Mouse (Mus musculus): ENCODE data around the gene Krt24. TPM values are rescaled to one million over a fixed set of nuclear protein-coding genes. Genes with fewer than 3 reads are reported as not detected.

The Krt24 gene
- 0.13 TPM in 1 of 2 replicates, not detected in the other for polyA plus RNA-seq (2014; fragmentation: Nextera tagmentation; extraction: Ambion mirVana)

DNA sequence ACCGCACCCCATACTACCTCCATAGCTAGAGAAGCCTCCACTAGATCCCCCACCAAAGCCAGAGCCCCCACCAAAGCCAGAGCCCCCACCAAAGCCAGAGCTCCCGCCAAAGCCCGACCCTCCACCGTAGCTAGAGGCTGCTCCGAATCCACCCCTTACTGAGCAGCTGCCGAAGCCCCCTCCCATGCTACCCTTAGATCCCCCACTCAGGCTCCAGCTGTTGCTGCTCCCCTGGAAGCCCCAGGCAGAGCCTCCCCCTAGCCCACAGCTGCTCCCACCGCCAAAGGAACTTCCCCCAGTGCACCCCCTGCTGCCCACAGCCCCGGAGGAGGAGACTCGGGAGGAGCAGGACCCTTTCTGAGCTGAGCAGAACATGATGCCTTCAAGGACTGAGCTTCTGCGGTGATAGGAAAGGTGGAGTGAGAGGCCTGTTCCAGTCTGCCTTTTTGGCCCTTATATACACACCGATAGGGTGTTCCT, at the start of gene Krt24:
Krt24 (minus strand) TSS at position 430 of the 480 bp plus-strand sequence.
- H3K27me3 ChIP-seq (ENCODE audit: control insufficient read depth, insufficient read depth, low read length): no peaks in the 10 kb centered on the region
- no peak within 1 kb of the TSS for H3K27ac ChIP-seq (ENCODE audit: low read length)
- H3K9me3 ChIP-seq (ENCODE audit: control insufficient read depth, low read depth, low read length): no peaks in the 10 kb centered on the region
- ATAC-seq (ENCODE audit: insufficient number of reproducible peaks, insufficient read depth, low FRiP score, low read depth): 0 out of 2 replicates have a peak, but pooled peaks have one; percentile 18
- H3K36me3 ChIP-seq (ENCODE audit: control insufficient read depth, insufficient read depth, low read length): no peaks in the 10 kb centered on the region
- 27% methylated on average over 11 of the region's 11 CpGs for WGBS
- H3K4me2 ChIP-seq (replicated peaks; ENCODE audit: low read depth, low read length): no peak within 1 kb of the TSS
- no peaks in the 10 kb centered on the region for H3K4me1 ChIP-seq (ENCODE audit: control insufficient read depth, insufficient read depth, low read length)
- H3K9ac ChIP-seq (replicated peaks; ENCODE audit: low read depth, low read length): no peak within 1 kb of the TSS
- no peak within 1 kb of the TSS for H3K4me3 ChIP-seq (ENCODE audit: low read depth, low read length)

DNA sequence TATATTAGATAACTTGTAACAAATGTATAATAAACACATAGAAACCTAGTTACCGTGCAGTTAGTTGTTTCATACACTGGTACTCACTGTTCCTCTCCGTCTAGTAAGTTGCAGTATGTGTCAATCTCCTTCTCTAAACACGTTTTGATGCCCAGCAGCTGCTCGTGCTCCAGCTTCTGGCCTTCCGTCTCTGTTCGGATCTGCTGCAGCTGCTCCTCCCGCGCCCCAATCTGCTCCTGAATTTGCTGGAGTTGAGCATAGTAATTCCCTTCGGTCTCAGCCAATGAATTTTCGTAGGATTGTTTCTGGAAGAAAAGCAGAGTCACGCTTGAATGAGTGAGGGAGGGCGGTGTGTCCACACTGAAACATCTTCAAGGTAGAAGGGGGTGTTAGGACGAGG, 48.4 kb upstream of the Krt24 start:
- Histone ChIP-seq H3K9me3 (ENCODE audit: control insufficient read depth, low read depth, low read length) (no peaks in the 10 kb centered on the region), H3K4me1 (ENCODE audit: control insufficient read depth, insufficient read depth, low read length) (no peaks in the 10 kb centered on the region), H3K27me3 (ENCODE audit: control insufficient read depth, insufficient read depth, low read length) (no peaks in the 10 kb centered on the region), H3K9ac (replicated peaks; ENCODE audit: low read depth, low read length) (no peak overlapping the region), H3K4me2 (replicated peaks; ENCODE audit: low read depth, low read length) (no peak overlapping the region), H3K36me3 (ENCODE audit: control insufficient read depth, insufficient read depth, low read length) (no peaks in the 10 kb centered on the region), H3K4me3 (ENCODE audit: low read depth, low read length) (no peak overlapping the region), H3K27ac (ENCODE audit: low read length) (no peak overlapping the region)
- 48% methylated on average over 13 of the region's 13 CpGs for WGBS
- no peak for ATAC-seq (ENCODE audit: insufficient number of reproducible peaks, insufficient read depth, low FRiP score, low read depth)

DNA sequence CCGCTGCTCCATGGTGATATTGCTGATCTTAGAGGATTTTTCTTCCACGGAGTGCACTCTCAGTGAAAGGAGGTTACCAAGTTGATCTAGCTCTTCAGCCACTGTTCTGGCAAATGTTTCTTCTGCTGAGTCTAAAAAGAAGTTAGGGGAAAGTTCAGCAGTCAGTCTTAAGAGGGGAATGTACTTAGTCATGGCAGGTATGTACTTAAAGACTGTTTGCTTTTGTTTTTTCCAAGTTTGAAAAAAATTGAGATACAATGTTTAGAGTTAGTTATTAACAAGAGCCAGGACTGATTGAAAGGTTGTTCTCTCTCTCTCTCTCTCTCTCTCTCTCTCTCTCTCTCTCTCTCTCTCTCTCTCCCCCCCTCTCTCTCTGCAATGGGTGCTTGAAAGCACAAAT, 44.6 kb upstream of the Krt24 start:
- Histone ChIP-seq H3K27me3 (ENCODE audit: control insufficient read depth, insufficient read depth, low read length) (no peaks in the 10 kb centered on the region), H3K9me3 (ENCODE audit: control insufficient read depth, low read depth, low read length) (no peaks in the 10 kb centered on the region), H3K4me2 (replicated peaks; ENCODE audit: low read depth, low read length) (no peak overlapping the region), H3K36me3 (ENCODE audit: control insufficient read depth, insufficient read depth, low read length) (no peaks in the 10 kb centered on the region), H3K4me1 (ENCODE audit: control insufficient read depth, insufficient read depth, low read length) (no peaks in the 10 kb centered on the region), H3K4me3 (ENCODE audit: low read depth, low read length) (no peak overlapping the region), H3K27ac (ENCODE audit: low read length) (no peak overlapping the region), H3K9ac (replicated peaks; ENCODE audit: low read depth, low read length) (no peak overlapping the region)
- WGBS: 23% methylated on average over 2 of the region's 2 CpGs
- no peak for ATAC-seq (ENCODE audit: insufficient number of reproducible peaks, insufficient read depth, low FRiP score, low read depth)

DNA sequence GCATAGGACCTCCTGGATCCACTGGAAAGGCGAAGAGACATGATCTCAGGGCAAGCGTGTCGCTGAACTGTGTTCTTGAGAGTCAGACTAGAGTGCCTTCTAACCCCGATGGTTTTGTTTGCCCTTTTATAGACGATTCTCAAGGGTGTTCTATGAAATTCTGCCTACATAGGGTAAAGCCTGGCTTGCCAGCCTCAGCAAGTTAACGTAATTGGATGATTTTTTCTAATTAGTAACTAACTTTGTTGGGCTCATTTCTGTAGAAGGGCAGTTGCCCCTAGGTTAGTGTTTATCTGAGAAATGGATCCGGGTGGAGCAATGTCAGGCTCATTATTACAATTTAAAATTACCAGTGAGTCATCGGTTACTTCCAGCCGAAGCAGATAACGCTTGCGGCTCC, 37.8 kb upstream of the Krt24 start, which contains the start of gene Krt25:
Krt25 (minus strand) TSS at position 101 of the 400 bp plus-strand sequence.
- Histone ChIP-seq H3K4me3 (ENCODE audit: low read depth, low read length) (no peak within 1 kb of the TSS), H3K4me1 (ENCODE audit: control insufficient read depth, insufficient read depth, low read length) (no peaks in the 10 kb centered on the region), H3K9ac (replicated peaks; ENCODE audit: low read depth, low read length) (no peak within 1 kb of the TSS), H3K27ac (ENCODE audit: low read length) (no peak within 1 kb of the TSS), H3K36me3 (ENCODE audit: control insufficient read depth, insufficient read depth, low read length) (no peaks in the 10 kb centered on the region), H3K4me2 (replicated peaks; ENCODE audit: low read depth, low read length) (no peak within 1 kb of the TSS), H3K9me3 (ENCODE audit: control insufficient read depth, low read depth, low read length) (no peaks in the 10 kb centered on the region), H3K27me3 (ENCODE audit: control insufficient read depth, insufficient read depth, low read length) (no peaks in the 10 kb centered on the region)
- ATAC-seq (ENCODE audit: insufficient number of reproducible peaks, insufficient read depth, low FRiP score, low read depth): no peak
- WGBS: 93% methylated on average over 11 of the region's 11 CpGs

DNA sequence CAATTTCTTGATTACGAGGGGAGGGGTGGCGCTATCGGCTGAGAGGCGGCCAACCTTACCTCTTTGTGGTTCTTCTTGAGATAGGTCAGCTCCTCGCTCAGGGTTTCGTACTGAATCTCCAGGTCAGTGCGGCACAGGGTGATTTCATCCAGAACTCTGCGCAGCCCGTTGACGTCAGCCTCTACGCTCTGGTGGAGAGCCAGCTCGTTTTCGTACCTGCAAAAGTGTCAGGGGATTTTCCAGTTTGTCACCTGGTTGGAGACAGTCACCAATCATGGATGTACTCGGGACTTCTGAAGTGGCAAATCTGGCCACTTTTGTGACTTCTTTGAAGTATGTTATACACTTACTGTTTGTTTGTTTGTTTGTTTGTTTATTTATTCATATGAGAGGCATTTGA, 36.0 kb upstream of the Krt24 start:
- no peak overlapping the region for H3K9ac ChIP-seq (replicated peaks; ENCODE audit: low read depth, low read length)
- H3K27ac ChIP-seq (ENCODE audit: low read length): no peak overlapping the region
- no peak overlapping the region for H3K4me2 ChIP-seq (replicated peaks; ENCODE audit: low read depth, low read length)
- no peak for ATAC-seq (ENCODE audit: insufficient number of reproducible peaks, insufficient read depth, low FRiP score, low read depth)
- no peak overlapping the region for H3K4me3 ChIP-seq (ENCODE audit: low read depth, low read length)
- H3K36me3 ChIP-seq (ENCODE audit: control insufficient read depth, insufficient read depth, low read length): no peaks in the 10 kb centered on the region
- H3K27me3 ChIP-seq (ENCODE audit: control insufficient read depth, insufficient read depth, low read length): no peaks in the 10 kb centered on the region
- 90% methylated on average over 14 of the region's 14 CpGs for WGBS
- no peaks in the 10 kb centered on the region; the same call in 1 of the 2 replicates for H3K4me1 ChIP-seq (ENCODE audit: control insufficient read depth, insufficient read depth, low read length)
- no peaks in the 10 kb centered on the region for H3K9me3 ChIP-seq (ENCODE audit: control insufficient read depth, low read depth, low read length)

DNA sequence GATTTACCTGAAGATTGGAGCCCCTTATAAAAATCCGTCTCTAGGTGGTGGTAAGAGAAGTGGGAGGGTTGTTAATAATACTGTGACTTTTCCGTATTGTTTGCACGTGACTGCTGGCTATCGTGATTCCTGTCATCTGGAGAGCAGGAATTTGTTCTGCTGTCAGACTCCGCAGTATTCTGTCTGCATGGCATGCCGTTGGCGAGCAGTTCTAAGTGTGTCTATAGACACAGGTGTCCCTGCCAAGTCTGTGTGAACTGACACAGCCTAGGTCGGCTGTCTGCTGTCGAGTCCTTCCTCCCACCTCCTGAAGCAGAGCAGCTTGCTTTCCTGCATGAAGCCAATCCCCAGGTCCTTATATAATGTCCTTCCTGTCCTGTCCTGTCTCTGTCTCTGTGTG, 34.1 kb upstream of the Krt24 start:
- ATAC-seq (ENCODE audit: insufficient number of reproducible peaks, insufficient read depth, low FRiP score, low read depth): no peak

DNA sequence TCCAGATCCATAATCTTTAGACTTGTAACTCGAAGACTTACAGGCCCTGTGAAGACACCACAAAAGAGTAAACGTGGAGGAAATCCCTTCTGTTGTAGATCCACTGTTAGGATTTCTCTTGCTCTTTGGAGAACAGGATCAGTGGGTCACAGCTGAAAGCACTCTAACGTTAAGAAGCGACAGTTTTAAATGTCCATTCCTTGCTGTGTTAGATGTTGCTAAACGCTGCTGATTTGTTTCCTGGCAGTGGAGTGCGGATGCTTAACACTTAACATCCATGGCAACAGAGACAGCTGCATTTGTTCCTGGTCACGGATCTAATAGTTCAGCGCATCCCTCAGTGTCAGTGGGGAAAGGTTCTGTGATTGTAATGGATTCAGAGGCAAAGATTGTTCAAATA, 31.5 kb upstream of the Krt24 start:
- Histone ChIP-seq H3K36me3 (ENCODE audit: control insufficient read depth, insufficient read depth, low read length) (no peaks in the 10 kb centered on the region), H3K9me3 (ENCODE audit: control insufficient read depth, low read depth, low read length) (no peaks in the 10 kb centered on the region), H3K27ac (ENCODE audit: low read length) (no peak overlapping the region), H3K4me1 (ENCODE audit: control insufficient read depth, insufficient read depth, low read length) (no peaks in the 10 kb centered on the region; the same call in 1 of the 2 replicates), H3K9ac (replicated peaks; ENCODE audit: low read depth, low read length) (no peak overlapping the region), H3K27me3 (ENCODE audit: control insufficient read depth, insufficient read depth, low read length) (no peaks in the 10 kb centered on the region), H3K4me2 (replicated peaks; ENCODE audit: low read depth, low read length) (no peak overlapping the region), H3K4me3 (ENCODE audit: low read depth, low read length) (no peak overlapping the region)
- no peak for ATAC-seq (ENCODE audit: insufficient number of reproducible peaks, insufficient read depth, low FRiP score, low read depth)
- 31% methylated on average over 8 of the region's 8 CpGs for WGBS

More for the DNA sequence above, 34.1 kb upstream of the Krt24 start:
- H3K4me1 ChIP-seq (ENCODE audit: control insufficient read depth, insufficient read depth, low read length): no peaks in the 10 kb centered on the region; the same call in 1 of the 2 replicates
- 37% methylated on average over 9 of the region's 9 CpGs for WGBS
- H3K9me3 ChIP-seq (ENCODE audit: control insufficient read depth, low read depth, low read length): no peaks in the 10 kb centered on the region
- H3K9ac ChIP-seq (replicated peaks; ENCODE audit: low read depth, low read length): no peak overlapping the region
- no peak overlapping the region for H3K4me2 ChIP-seq (replicated peaks; ENCODE audit: low read depth, low read length)
- no peak overlapping the region for H3K4me3 ChIP-seq (ENCODE audit: low read depth, low read length)
- no peaks in the 10 kb centered on the region for H3K36me3 ChIP-seq (ENCODE audit: control insufficient read depth, insufficient read depth, low read length)
- no peaks in the 10 kb centered on the region for H3K27me3 ChIP-seq (ENCODE audit: control insufficient read depth, insufficient read depth, low read length)
- no peak overlapping the region for H3K27ac ChIP-seq (ENCODE audit: low read length)

DNA sequence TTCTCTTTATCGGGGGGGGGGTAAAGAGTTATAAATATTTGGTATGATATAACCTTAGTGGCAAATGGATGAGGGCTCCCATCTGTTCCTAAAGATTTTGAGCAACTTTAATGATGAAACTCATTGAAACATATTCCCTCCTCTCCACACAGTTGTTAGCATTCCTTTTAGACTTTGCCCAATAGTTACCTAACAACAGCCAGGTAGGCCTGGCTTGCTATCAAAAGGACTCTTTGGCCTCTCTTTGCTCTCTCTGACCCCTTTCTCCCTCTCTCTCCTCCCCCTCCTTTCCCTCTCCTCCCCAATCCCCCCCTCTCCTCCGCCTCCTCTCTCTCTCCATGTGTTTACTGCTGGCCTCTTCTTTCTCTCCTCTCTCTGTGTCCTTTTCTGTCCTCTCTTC, 29.5 kb upstream of the Krt24 start:
- H3K4me3 ChIP-seq (ENCODE audit: low read depth, low read length): no peak overlapping the region
- no peak for ATAC-seq (ENCODE audit: insufficient number of reproducible peaks, insufficient read depth, low FRiP score, low read depth)
- H3K9ac ChIP-seq (replicated peaks; ENCODE audit: low read depth, low read length): no peak overlapping the region
- H3K4me1 ChIP-seq (ENCODE audit: control insufficient read depth, insufficient read depth, low read length): no peaks in the 10 kb centered on the region; the same call in 1 of the 2 replicates
- H3K9me3 ChIP-seq (ENCODE audit: control insufficient read depth, low read depth, low read length): no peaks in the 10 kb centered on the region
- 62% methylated on average over 2 of the region's 2 CpGs for WGBS
- no peak overlapping the region for H3K4me2 ChIP-seq (replicated peaks; ENCODE audit: low read depth, low read length)
- H3K27me3 ChIP-seq (ENCODE audit: control insufficient read depth, insufficient read depth, low read length): no peaks in the 10 kb centered on the region
- no peaks in the 10 kb centered on the region for H3K36me3 ChIP-seq (ENCODE audit: control insufficient read depth, insufficient read depth, low read length)
- no peak overlapping the region for H3K27ac ChIP-seq (ENCODE audit: low read length)

DNA sequence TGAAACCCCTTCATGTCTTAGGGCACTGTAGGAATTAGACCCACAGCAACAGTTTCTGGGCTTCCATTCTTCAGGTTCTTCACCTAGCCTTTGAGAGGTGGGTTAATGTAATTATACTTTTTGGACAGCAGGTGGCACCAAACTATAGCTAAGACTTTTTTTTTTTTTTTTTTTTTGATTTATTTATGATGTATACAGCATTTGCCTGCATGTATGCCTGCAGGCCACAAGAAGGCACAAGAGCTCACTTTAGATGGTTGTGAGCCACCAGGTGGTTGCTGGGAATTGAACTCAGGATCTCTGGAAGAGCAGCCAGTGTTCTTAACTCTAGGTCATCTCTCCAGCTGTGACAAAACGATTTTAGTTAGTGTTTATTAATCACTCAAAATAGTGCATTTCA, 25.8 kb upstream of the Krt24 start:
- H3K9ac ChIP-seq (replicated peaks; ENCODE audit: low read depth, low read length): no peak overlapping the region
- no peaks in the 10 kb centered on the region for H3K27me3 ChIP-seq (ENCODE audit: control insufficient read depth, insufficient read depth, low read length)
- no peaks in the 10 kb centered on the region for H3K4me1 ChIP-seq (ENCODE audit: control insufficient read depth, insufficient read depth, low read length)
- ATAC-seq (ENCODE audit: insufficient number of reproducible peaks, insufficient read depth, low FRiP score, low read depth): no peak; the same call in 1 of the 2 replicates
- H3K36me3 ChIP-seq (ENCODE audit: control insufficient read depth, insufficient read depth, low read length): no peaks in the 10 kb centered on the region
- 68% methylated on average over 1 of the region's 1 CpGs for WGBS
- H3K9me3 ChIP-seq (ENCODE audit: control insufficient read depth, low read depth, low read length): no peaks in the 10 kb centered on the region
- H3K27ac ChIP-seq (ENCODE audit: low read length): no peak overlapping the region
- H3K4me3 ChIP-seq (ENCODE audit: low read depth, low read length): no peak overlapping the region
- H3K4me2 ChIP-seq (replicated peaks; ENCODE audit: low read depth, low read length): no peak overlapping the region
